Mouse (Mus musculus) liver, adult 2 months (tissue): ENCODE results near the gene Rasgrp4.

Source experiments
- CTCF ChIP-seq: fragments of 200-500 bp; IDR thresholded peaks from 2 replicates; pipeline ENCODE4 v1.5.1; 2011; ENCODE audit warnings: low read depth, low read length, control low read depth
- POLR2A ChIP-seq: fragments of 200-500 bp; IDR thresholded peaks from 2 replicates; pipeline ENCODE4 v1.6.1; 2011; ENCODE audit warnings: low read length, control low read depth; ENCODE audit not compliant: insufficient read depth; ENCODE audit errors: extremely low read depth

DNA sequence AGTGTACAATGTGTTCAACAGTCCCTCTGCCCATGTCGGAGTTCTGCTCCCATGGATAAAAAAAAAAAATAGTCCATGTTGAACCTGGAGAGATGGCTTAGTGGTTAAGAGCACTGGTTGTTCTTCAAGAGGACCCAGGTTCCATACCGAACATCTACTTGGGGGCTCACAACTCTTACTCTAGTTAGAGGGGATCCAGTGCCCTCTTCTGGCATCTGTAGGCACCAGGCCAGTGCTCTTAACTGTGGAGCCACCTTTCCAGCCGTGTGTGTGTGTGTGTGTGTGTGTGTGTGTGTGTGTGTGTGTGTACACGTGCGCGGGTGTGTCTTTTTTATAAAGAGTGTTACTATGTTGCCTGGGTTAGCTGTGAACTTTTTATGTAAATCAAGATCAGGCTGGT, 67.9 kb downstream of the Rasgrp4 start:
- TF ChIP-seq CTCF = no peak
- no peak for TF ChIP-seq POLR2A
